Mouse (Mus musculus): ENCODE measurements around the gene Egr2. TPM values are rescaled to one million over a fixed set of nuclear protein-coding genes. Genes with fewer than 3 reads are reported as not detected.

The Egr2 gene
- polyA plus RNA-seq, 1 experiment from 2014 or later = 1.7 TPM

DNA sequence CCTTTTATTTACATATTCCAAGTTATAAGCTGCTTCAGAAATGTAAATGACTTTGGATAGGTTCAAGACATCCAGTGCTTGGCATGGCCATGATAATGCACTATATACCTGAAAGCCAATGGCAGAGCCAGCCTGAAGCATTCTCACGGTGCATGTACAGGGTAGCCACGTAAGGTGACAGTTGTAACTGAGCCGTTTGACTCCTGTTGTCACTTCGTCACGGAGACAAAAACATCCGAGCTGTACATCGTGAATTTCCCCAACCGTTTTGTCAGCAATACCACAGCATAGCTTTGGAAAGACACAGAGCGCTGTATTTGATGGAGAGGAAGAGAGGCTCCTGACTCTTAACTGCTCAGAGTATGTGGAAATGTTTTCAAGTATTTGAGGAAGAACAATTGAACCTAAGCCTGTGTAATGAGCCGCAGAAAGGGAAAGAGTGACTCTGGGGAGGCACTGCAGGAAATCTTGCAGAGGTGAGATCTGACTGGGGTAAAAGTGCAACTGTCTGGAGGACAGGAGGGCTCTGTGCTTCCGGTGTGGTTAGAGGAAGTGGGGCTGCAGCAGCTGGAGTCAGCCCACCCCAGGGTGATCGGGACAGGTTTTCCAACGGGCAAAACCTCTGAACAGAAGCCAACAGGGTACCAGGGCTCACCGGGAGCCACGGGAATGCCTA lies 31.8 kb upstream of the Egr2 start:
- no peaks in the 10 kb centered on the region for H3K36me3 ChIP-seq (ENCODE audit: control insufficient read depth, insufficient read depth, low read length)
- ATAC-seq (ENCODE audit: low read depth) = no peak
- H3K4me1 ChIP-seq (ENCODE audit: control insufficient read depth, insufficient read depth, low read length) = no peaks in the 10 kb centered on the region; the same call in 1 of the 2 replicates
- 63% methylated on average over 15 of the region's 15 CpGs for WGBS
- no peak for DNase-seq (ENCODE audit: low spot score)
- H3K9me3 ChIP-seq (ENCODE audit: control insufficient read depth, low read length) = no peaks in the 10 kb centered on the region
- no peak overlapping the region for H3K9ac ChIP-seq (ENCODE audit: low read depth, low read length)
- no peak overlapping the region for H3K4me2 ChIP-seq (ENCODE audit: low read depth, low read length)
- no peaks in the 10 kb centered on the region for H3K27me3 ChIP-seq (replicated peaks; ENCODE audit: control insufficient read depth, insufficient read depth, low read length)
- no peak overlapping the region for H3K4me3 ChIP-seq (ENCODE audit: low read depth, low read length)
- H3K27ac ChIP-seq (replicated peaks; ENCODE audit: low read depth, low read length) = no peak overlapping the region

DNA sequence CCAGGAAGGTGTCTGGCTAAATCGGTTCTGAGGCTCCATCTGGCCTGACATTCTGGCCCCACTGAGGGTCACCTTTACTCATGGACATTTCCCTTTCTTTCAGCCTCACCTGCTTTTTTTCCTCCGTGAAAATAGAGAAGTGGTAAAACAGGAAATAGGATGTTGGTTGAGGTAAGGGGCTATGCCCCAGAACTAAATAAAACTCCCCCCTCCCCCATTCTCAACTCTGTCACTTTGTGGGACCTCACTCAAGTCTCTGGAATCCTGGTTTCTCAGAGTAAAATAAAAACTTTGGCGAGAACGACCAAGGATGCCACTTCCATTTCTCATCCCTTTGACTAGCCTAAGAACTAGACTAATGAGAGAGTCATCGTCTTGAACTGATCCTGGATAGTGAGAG lies 31.2 kb upstream of the Egr2 start:
- H3K4me1 ChIP-seq (ENCODE audit: control insufficient read depth, insufficient read depth, low read length) = no peaks in the 10 kb centered on the region; the same call in 1 of the 2 replicates
- H3K27ac ChIP-seq (replicated peaks; ENCODE audit: low read depth, low read length) = no peak overlapping the region
- H3K9me3 ChIP-seq (ENCODE audit: control insufficient read depth, low read length) = no peaks in the 10 kb centered on the region
- H3K4me2 ChIP-seq (ENCODE audit: low read depth, low read length) = no peak overlapping the region
- DNase-seq (ENCODE audit: low spot score) = no peak
- ATAC-seq (ENCODE audit: low read depth) = no peak
- H3K9ac ChIP-seq (ENCODE audit: low read depth, low read length) = no peak overlapping the region
- no peaks in the 10 kb centered on the region for H3K27me3 ChIP-seq (replicated peaks; ENCODE audit: control insufficient read depth, insufficient read depth, low read length)
- WGBS = 60% methylated on average over 5 of the region's 5 CpGs
- H3K4me3 ChIP-seq (ENCODE audit: low read depth, low read length) = no peak overlapping the region
- H3K36me3 ChIP-seq (ENCODE audit: control insufficient read depth, insufficient read depth, low read length) = no peaks in the 10 kb centered on the region

DNA sequence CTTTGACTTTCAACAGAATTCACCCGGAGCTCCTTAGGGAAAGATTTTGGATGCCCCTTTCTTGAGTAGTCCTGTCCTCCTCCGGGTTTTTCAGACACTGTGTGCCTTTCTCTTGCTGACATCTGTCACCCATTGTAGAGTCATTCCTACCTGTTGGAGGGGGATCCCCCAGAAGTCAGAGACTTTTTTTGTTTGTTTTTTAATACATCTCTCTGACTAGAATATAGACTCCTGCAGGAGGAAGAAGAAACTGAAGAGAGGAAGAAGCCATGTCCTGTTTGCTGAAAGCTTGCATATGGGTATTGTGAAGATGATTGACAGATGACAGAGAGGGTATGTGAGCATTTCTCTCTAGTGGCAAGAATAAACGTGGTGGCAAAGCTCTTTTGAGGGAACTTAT lies 30.0 kb upstream of the Egr2 start:
- H3K27ac ChIP-seq (replicated peaks; ENCODE audit: low read depth, low read length) = no peak overlapping the region
- DNase-seq (ENCODE audit: low spot score) (no peak), ATAC-seq (ENCODE audit: low read depth) (no peak)
- H3K9ac ChIP-seq (ENCODE audit: low read depth, low read length) = no peak overlapping the region
- H3K4me1 ChIP-seq (ENCODE audit: control insufficient read depth, insufficient read depth, low read length) = no peaks in the 10 kb centered on the region; the same call in 1 of the 2 replicates
- no peak overlapping the region for H3K4me2 ChIP-seq (ENCODE audit: low read depth, low read length)
- no peak overlapping the region for H3K4me3 ChIP-seq (ENCODE audit: low read depth, low read length)
- no peaks in the 10 kb centered on the region for H3K36me3 ChIP-seq (ENCODE audit: control insufficient read depth, insufficient read depth, low read length)
- H3K27me3 ChIP-seq (replicated peaks; ENCODE audit: control insufficient read depth, insufficient read depth, low read length) = no peaks in the 10 kb centered on the region
- no peaks in the 10 kb centered on the region for H3K9me3 ChIP-seq (ENCODE audit: control insufficient read depth, low read length)
- WGBS = 75% methylated on average over 3 of the region's 3 CpGs

DNA sequence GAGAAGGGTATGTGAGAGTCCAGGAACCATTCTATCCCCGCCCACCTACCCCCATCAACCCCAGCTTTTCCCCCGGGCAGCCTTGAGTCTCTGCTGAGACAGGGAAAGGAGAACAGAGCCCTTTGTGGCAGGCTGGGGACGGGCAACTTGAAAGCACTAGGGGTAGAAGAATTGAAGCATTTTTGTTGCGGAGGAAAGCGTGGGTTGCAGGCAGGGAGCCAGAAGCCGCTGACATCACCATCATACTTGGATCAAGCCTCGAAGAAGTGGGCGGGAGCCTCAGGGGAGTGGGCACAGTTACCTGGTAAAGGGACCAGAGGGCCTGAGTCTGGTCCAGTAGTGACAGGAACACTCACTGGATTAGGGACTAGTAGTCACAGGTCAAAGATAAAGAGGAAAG lies 23.1 kb upstream of the Egr2 start:
- Histone ChIP-seq H3K27ac (replicated peaks; ENCODE audit: low read depth, low read length) (no peak overlapping the region), H3K9ac (ENCODE audit: low read depth, low read length) (no peak overlapping the region), H3K9me3 (ENCODE audit: control insufficient read depth, low read length) (no peaks in the 10 kb centered on the region), H3K27me3 (replicated peaks; ENCODE audit: control insufficient read depth, insufficient read depth, low read length) (no peaks in the 10 kb centered on the region), H3K4me1 (ENCODE audit: control insufficient read depth, insufficient read depth, low read length) (peaks cover 3% of the 10 kb centered on the region; the same call in 1 of the 2 replicates), H3K36me3 (ENCODE audit: control insufficient read depth, insufficient read depth, low read length) (no peaks in the 10 kb centered on the region), H3K4me2 (ENCODE audit: low read depth, low read length) (no peak overlapping the region), H3K4me3 (ENCODE audit: low read depth, low read length) (no peak overlapping the region)
- ATAC-seq (ENCODE audit: low read depth) (no peak), DNase-seq (ENCODE audit: low spot score) (peak; percentile 30)
- 40% methylated on average over 8 of the region's 8 CpGs for WGBS

DNA sequence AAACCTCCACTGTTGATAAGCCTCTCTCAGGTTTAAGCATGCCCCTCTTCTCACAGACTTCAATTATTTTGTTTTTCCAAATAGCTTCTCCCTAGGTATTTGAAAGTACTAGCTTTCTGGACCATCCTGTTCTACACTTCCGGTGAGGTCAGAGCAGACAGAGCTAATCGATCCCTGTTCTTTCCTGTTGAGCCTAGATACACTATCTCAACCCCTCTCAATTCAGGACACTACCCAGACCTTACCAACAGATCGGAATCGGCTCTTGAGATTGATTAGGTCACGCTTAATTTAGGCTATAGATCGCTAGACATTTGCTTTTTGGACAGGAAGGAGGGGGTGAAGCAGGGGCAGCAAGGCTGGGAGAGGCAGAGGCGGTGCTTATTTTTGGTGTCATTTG lies 22.4 kb upstream of the Egr2 start:
- no peak for ATAC-seq (ENCODE audit: low read depth)
- 60% methylated on average over 7 of the region's 7 CpGs for WGBS
- no peak for DNase-seq (ENCODE audit: low spot score)

DNA sequence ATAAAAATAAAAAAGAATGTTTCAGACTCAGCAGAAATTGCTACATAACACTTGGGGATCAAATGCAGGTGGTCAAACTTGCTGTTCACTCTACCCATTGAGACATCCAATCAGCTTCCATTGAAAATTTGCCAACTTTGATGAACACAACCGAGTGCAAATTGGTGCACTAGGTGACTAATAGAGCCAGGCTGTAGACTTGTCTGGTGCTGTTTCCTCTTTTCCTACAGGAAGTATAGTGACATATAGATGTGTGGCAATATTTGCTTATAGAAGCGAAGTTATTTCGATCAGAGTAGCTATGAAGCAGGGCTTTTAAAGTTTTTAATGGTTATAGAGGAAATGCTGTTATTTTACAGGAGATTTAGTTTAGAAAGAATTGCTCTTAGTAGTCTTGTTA lies 16.5 kb upstream of the Egr2 start:
- 85% methylated on average over 3 of the region's 3 CpGs for WGBS
- no peak overlapping the region for H3K27ac ChIP-seq (replicated peaks; ENCODE audit: low read depth, low read length)
- no peak overlapping the region for H3K4me3 ChIP-seq (ENCODE audit: low read depth, low read length)
- ATAC-seq (ENCODE audit: low read depth) (no peak), DNase-seq (ENCODE audit: low spot score) (no peak)
- no peaks in the 10 kb centered on the region for H3K9me3 ChIP-seq (ENCODE audit: control insufficient read depth, low read length)
- H3K4me1 ChIP-seq (ENCODE audit: control insufficient read depth, insufficient read depth, low read length) = peaks cover 2% of the 10 kb centered on the region; the same call in 1 of the 2 replicates
- no peaks in the 10 kb centered on the region for H3K27me3 ChIP-seq (replicated peaks; ENCODE audit: control insufficient read depth, insufficient read depth, low read length)
- H3K36me3 ChIP-seq (ENCODE audit: control insufficient read depth, insufficient read depth, low read length) = no peaks in the 10 kb centered on the region
- H3K4me2 ChIP-seq (ENCODE audit: low read depth, low read length) = no peak overlapping the region
- H3K9ac ChIP-seq (ENCODE audit: low read depth, low read length) = no peak overlapping the region

More for the DNA sequence above, 22.4 kb upstream of the Egr2 start:
- Histone ChIP-seq H3K9ac (ENCODE audit: low read depth, low read length) (no peak overlapping the region), H3K4me1 (ENCODE audit: control insufficient read depth, insufficient read depth, low read length) (peaks cover 3% of the 10 kb centered on the region; the same call in 1 of the 2 replicates), H3K27me3 (replicated peaks; ENCODE audit: control insufficient read depth, insufficient read depth, low read length) (no peaks in the 10 kb centered on the region), H3K27ac (replicated peaks; ENCODE audit: low read depth, low read length) (no peak overlapping the region), H3K9me3 (ENCODE audit: control insufficient read depth, low read length) (no peaks in the 10 kb centered on the region), H3K36me3 (ENCODE audit: control insufficient read depth, insufficient read depth, low read length) (no peaks in the 10 kb centered on the region), H3K4me3 (ENCODE audit: low read depth, low read length) (no peak overlapping the region), H3K4me2 (ENCODE audit: low read depth, low read length) (no peak overlapping the region)

DNA sequence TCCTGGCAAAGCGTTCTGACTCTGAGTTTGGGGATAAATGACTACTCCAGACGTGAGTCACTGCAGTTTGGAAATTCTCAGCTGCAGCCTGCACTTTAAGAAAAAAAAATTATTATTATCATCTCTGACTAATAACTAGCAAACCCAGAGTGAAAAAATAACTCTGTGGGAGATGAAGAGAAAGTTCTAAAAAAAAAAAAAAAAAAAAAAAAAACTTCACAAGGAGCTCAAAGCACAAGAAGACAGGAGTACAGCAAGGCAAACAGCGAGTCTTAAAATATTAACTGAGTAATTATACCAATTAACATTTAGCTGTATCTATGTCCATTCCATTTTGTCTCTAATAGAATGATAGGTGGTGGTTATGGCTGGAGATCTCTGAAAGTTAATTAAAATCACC lies 11.1 kb upstream of the Egr2 start:
- H3K4me1 ChIP-seq (ENCODE audit: control insufficient read depth, insufficient read depth, low read length) = no peaks in the 10 kb centered on the region
- DNase-seq (ENCODE audit: low spot score) (no peak), ATAC-seq (ENCODE audit: low read depth) (no peak)
- no peak overlapping the region for H3K27ac ChIP-seq (replicated peaks; ENCODE audit: low read depth, low read length)
- no peaks in the 10 kb centered on the region for H3K27me3 ChIP-seq (replicated peaks; ENCODE audit: control insufficient read depth, insufficient read depth, low read length)
- H3K4me2 ChIP-seq (ENCODE audit: low read depth, low read length) = no peak overlapping the region
- no peak overlapping the region for H3K9ac ChIP-seq (ENCODE audit: low read depth, low read length)
- no peak overlapping the region for H3K4me3 ChIP-seq (ENCODE audit: low read depth, low read length)
- 76% methylated on average over 3 of the region's 3 CpGs for WGBS
- no peaks in the 10 kb centered on the region for H3K36me3 ChIP-seq (ENCODE audit: control insufficient read depth, insufficient read depth, low read length)
- no peaks in the 10 kb centered on the region for H3K9me3 ChIP-seq (ENCODE audit: control insufficient read depth, low read length)

DNA sequence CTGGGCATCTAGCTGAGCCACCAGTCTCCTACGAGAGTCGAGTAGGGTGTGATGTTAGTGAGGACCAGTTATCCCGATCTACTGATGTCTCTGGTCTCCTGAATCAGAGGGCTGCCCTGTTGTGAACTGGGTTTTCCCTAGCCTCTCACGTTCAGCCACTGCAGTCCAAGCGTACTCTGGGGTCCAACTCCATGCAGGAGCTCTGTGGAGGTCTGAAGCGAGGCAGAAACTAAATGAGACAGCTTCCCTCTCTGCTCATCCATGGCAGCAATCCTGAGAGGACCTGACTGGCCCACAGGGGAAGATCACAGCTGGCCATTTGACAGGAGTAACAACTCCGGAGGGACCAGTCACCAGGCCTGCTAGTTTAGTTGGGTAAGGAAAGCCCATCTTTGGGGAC lies 10.6 kb upstream of the Egr2 start:
- Histone ChIP-seq H3K4me2 (ENCODE audit: low read depth, low read length) (no peak overlapping the region), H3K9ac (ENCODE audit: low read depth, low read length) (no peak overlapping the region), H3K4me3 (ENCODE audit: low read depth, low read length) (no peak overlapping the region), H3K27me3 (replicated peaks; ENCODE audit: control insufficient read depth, insufficient read depth, low read length) (no peaks in the 10 kb centered on the region), H3K27ac (replicated peaks; ENCODE audit: low read depth, low read length) (no peak overlapping the region), H3K9me3 (ENCODE audit: control insufficient read depth, low read length) (no peaks in the 10 kb centered on the region), H3K4me1 (ENCODE audit: control insufficient read depth, insufficient read depth, low read length) (no peaks in the 10 kb centered on the region), H3K36me3 (ENCODE audit: control insufficient read depth, insufficient read depth, low read length) (no peaks in the 10 kb centered on the region)
- ATAC-seq (ENCODE audit: low read depth) = no peak
- 80% methylated on average over 7 of the region's 7 CpGs for WGBS
- DNase-seq (ENCODE audit: low spot score) = no peak

DNA sequence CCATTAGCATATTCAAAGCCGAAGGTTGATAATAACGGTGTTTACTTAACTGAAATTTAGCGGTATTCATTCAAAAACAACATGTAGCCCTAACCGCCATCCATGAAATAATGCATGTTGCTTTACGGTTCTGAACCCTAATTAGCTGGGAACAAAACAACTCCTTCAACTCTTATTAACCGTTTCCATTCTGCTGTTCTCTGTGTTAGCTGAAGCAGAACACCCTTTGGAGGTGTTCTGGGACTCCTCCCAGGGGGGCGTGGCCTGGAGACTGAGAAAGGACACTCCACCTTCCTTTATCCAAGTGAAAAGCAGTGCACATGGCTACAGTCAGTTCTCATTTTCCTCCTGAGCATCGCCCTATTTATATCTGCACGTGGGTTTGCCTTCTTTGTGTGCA lies 8.8 kb upstream of the Egr2 start:
- 72% methylated on average over 9 of the region's 9 CpGs for WGBS
- no peak overlapping the region for H3K4me3 ChIP-seq (ENCODE audit: low read depth, low read length)
- H3K9me3 ChIP-seq (ENCODE audit: control insufficient read depth, low read length) = no peaks in the 10 kb centered on the region
- no peak for DNase-seq (ENCODE audit: low spot score)
- H3K4me2 ChIP-seq (ENCODE audit: low read depth, low read length) = no peak overlapping the region
- ATAC-seq (ENCODE audit: low read depth) = no peak
- H3K27ac ChIP-seq (replicated peaks; ENCODE audit: low read depth, low read length) = no peak overlapping the region
- no peak overlapping the region for H3K9ac ChIP-seq (ENCODE audit: low read depth, low read length)
- no peaks in the 10 kb centered on the region for H3K36me3 ChIP-seq (ENCODE audit: control insufficient read depth, insufficient read depth, low read length)
- H3K27me3 ChIP-seq (replicated peaks; ENCODE audit: control insufficient read depth, insufficient read depth, low read length) = 0 out of 2 replicates have a peak, but pooled peaks cover 3% of the 10 kb centered on the region
- no peaks in the 10 kb centered on the region for H3K4me1 ChIP-seq (ENCODE audit: control insufficient read depth, insufficient read depth, low read length)
